In genomic region chr2:75731233-75731651, GRCm38 (mm10) we compare ENCODE assay signal across 11 mouse cellular contexts. TPM values are rescaled to one million over a fixed set of nuclear protein-coding genes. Genes with fewer than 3 reads are reported as not detected.
DNase-seq lines count a peak whose midpoint lies in the region; TF ChIP-seq lines count a peak whose summit lies in the region.
"Had no signal": no experiment of that assay in that cellular context is flagged by ENCODE, and none has a peak within 500 bp of the region (broad histone marks: within the 10 kb centered on the region; RNA-seq: fewer than 3 reads in every experiment).

No protein-coding gene starts in this region.

- H3K27ac ChIP-seq in gastrocnemius, adult 2 months: peak overlapping the region; percentile 76
- no peak overlapping the region for H3K27ac ChIP-seq in kidney, adult 2 months (ENCODE audit: insufficient read depth, low read depth, low read length)
- H3K27ac ChIP-seq: hindbrain, embryonic 15.5 days; neural tube, embryonic 12.5 days had no signal

- H3K27me3 ChIP-seq in kidney, adult 2 months (replicated peaks; ENCODE audit: control insufficient read depth, insufficient read depth, low read length): no peaks in the 10 kb centered on the region
- H3K27me3 ChIP-seq: hindbrain, embryonic 15.5 days; neural tube, embryonic 12.5 days had no signal

- 79% methylated on average over 5 of the region's 5 CpGs for WGBS in kidney, adult 2 months

- peak; percentile 31 for DNase-seq in urinary bladder, postnatal 14 days (ENCODE audit: low spot score)
- DNase-seq in urinary bladder, postnatal 10 days (ENCODE audit: low spot score): no peak
- DNase-seq in gastrocnemius, adult 2 months: peak; percentile 59
- DNase-seq in lung, postnatal 14 days: peak; percentile 12
- DNase-seq in kidney, adult 2 months: no peak
- no peak for DNase-seq in retina, embryonic 14.5 days (ENCODE audit: low spot score)
- no peak for DNase-seq in Muller cell, postnatal 12 days (ENCODE audit: inconsistent ontology term)
- DNase-seq in frontal cortex, adult 2 months (ENCODE audit: extremely low spot score in 1 of 2, low spot score in 1 of 2): no peak
- DNase-seq: thymus, postnatal 25 days had no signal

- H3K4me3 ChIP-seq in gastrocnemius, adult 2 months: no peak overlapping the region
- H3K4me3 ChIP-seq in kidney, adult 2 months (ENCODE audit: insufficient read depth, low read depth, low read length): no peak overlapping the region
- H3K4me3 ChIP-seq: hindbrain, embryonic 15.5 days; neural tube, embryonic 12.5 days had no signal

- TF ChIP-seq CTCF in gastrocnemius, adult 2 months (IDR thresholded peaks at IDR 0.05): no peak
- no peak for TF ChIP-seq CTCF in kidney, adult 2 months (conservative IDR thresholded peaks at IDR 0.05; ENCODE audit: insufficient read depth, insufficient read length, low read depth, low read length)

- no peak for TF ChIP-seq POLR2A in kidney, adult 2 months (IDR thresholded peaks at IDR 0.05; ENCODE audit: low read depth, low read length)

- no peaks in the 10 kb centered on the region for H3K36me3 ChIP-seq in kidney, adult 2 months (ENCODE audit: control insufficient read depth, insufficient read depth, low read length)
- H3K36me3 ChIP-seq: hindbrain, embryonic 15.5 days; neural tube, embryonic 12.5 days had no signal

- no peaks in the 10 kb centered on the region for H3K4me1 ChIP-seq in kidney, adult 2 months (ENCODE audit: control insufficient read depth, insufficient read depth, low read length)
- H3K4me1 ChIP-seq: hindbrain, embryonic 15.5 days; neural tube, embryonic 12.5 days had no signal

- intact Hi-C loops in gastrocnemius, adult 2 months (cut with DNase I): no loop called here

RNA-seq across cellular contexts. Expression of gene Nfe2l2, which starts 26.8 kb away (rescaled TPM):
- 10 to 100 TPM; 32.9 to 41.0 TPM for total RNA-seq in gastrocnemius, adult 2 months (2021)
- polyA plus RNA-seq in kidney, adult 2 months (2012; rRNA removed): 58.0 and 59.5 TPM in 2 replicates
- polyA plus RNA-seq in frontal cortex, adult 2 months (2012; rRNA removed): 20.4 and 21.1 TPM in 2 replicates

Comparison
In these comparisons a context has a peak if more than half of its experiments do, and no peak if none do; other contexts are left out.
1. DNase-seq: peak in urinary bladder, postnatal 14 days (single experiment), gastrocnemius, adult 2 months (single experiment) and lung, postnatal 14 days (single experiment); none in urinary bladder, postnatal 10 days (single experiment), kidney, adult 2 months (single experiment), retina, embryonic 14.5 days (single experiment), Muller cell, postnatal 12 days (single experiment) and frontal cortex, adult 2 months (0 of 2).